Comparison of ENCODE assay signal across 1 mouse cellular context in the genomic region with DNA sequence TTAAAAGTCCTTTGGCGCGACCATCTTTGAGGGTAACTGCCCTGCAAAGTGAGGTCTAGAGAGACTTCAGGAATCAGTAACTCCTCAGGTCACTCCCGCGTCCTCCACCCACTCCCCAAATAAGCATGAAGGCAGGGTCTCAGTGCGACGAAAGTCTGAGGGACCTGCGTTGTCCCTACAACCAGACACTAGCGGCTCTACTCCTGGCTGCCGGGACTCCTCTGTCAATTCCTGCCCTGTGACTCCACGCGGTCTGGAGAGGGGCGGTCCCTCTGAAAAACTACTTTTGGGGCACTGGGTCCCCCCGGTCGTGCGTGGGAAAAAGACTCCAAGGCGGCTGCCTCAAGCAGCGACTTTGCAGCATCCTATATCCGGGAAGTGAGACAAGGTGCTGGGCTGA.
TF ChIP-seq lines count a peak whose summit lies in the region.

No protein-coding gene starts in this region.

TF ChIP-seq in ES-E14, 5 proteins besides CTCF, POLR2A, EP300 and RAD21:
- TF ChIP-seq CHD2 (IDR thresholded peaks at IDR 0.05; ENCODE audit: low read depth, low read length) (no peak), HCFC1 (IDR thresholded peaks at IDR 0.05; ENCODE audit: borderline replicate concordance, insufficient read depth, low read length) (no peak), ZC3H11A (IDR thresholded peaks at IDR 0.05; ENCODE audit: borderline replicate concordance, low read depth, low read length) (no peak), ZNF384 (IDR thresholded peaks at IDR 0.05; ENCODE audit: low read depth, low read length) (no peak), MAFK (IDR thresholded peaks at IDR 0.05; ENCODE audit: insufficient read depth, low read depth, low read length) (no peak)
